19 mouse cellular contexts compared by ENCODE assay signal in genomic region chr19:19719939-19720338, GRCm38 (mm10).
A peak's percentile ranks its signal among the peaks of the same experiment; 100 is the strongest.
DNase-seq lines count a peak whose midpoint lies in the region; ATAC-seq and TF ChIP-seq lines count a peak whose summit lies in the region.
"Had no signal": no experiment of that assay in that cellular context is flagged by ENCODE, and none has a peak within 500 bp of the region (broad histone marks: within the 10 kb centered on the region; RNA-seq: fewer than 3 reads in every experiment).

No protein-coding gene starts in this region.

- H3K9me3 ChIP-seq in forebrain, postnatal 0 days (ENCODE audit: low read length): no peaks in the 10 kb centered on the region
- no peaks in the 10 kb centered on the region for H3K9me3 ChIP-seq in forebrain, embryonic 13.5 days (replicated peaks)
- H3K9me3 ChIP-seq in hindbrain, embryonic 14.5 days (ENCODE audit: control insufficient read depth, low read length): no peaks in the 10 kb centered on the region
- H3K9me3 ChIP-seq: G1E; limb, embryonic 10.5 days; liver, embryonic 15.5 days; stomach, embryonic 15.5 days had no signal

- no peak overlapping the region for H3K4me2 ChIP-seq in forebrain, postnatal 0 days (ENCODE audit: low read depth)
- no peak overlapping the region for H3K4me2 ChIP-seq in forebrain, embryonic 13.5 days
- no peak overlapping the region for H3K4me2 ChIP-seq in hindbrain, embryonic 14.5 days (replicated peaks)
- H3K4me2 ChIP-seq: liver, embryonic 15.5 days; stomach, embryonic 15.5 days had no signal

- no peak overlapping the region for H3K4me3 ChIP-seq in forebrain, postnatal 0 days (ENCODE audit: low read depth, low read length)
- H3K4me3 ChIP-seq in forebrain, embryonic 13.5 days: no peak overlapping the region
- no peak overlapping the region for H3K4me3 ChIP-seq in hindbrain, embryonic 14.5 days (replicated peaks; ENCODE audit: low read length)
- H3K4me3 ChIP-seq: limb, embryonic 10.5 days; liver, embryonic 15.5 days; stomach, embryonic 15.5 days had no signal

- H3K36me3 ChIP-seq in forebrain, postnatal 0 days (ENCODE audit: insufficient read depth): no peaks in the 10 kb centered on the region
- no peaks in the 10 kb centered on the region for H3K36me3 ChIP-seq in forebrain, embryonic 13.5 days (ENCODE audit: poor library complexity, severe bottlenecking)
- H3K36me3 ChIP-seq in hindbrain, embryonic 14.5 days (replicated peaks; ENCODE audit: control insufficient read depth, insufficient read depth): no peaks in the 10 kb centered on the region
- H3K36me3 ChIP-seq: G1E; limb, embryonic 10.5 days; liver, embryonic 15.5 days; stomach, embryonic 15.5 days had no signal

- peak; percentile 48 for ATAC-seq in forebrain, postnatal 0 days
- ATAC-seq in forebrain, embryonic 13.5 days: no peak
- peak; percentile 62; the same call in 1 of the 2 replicates for ATAC-seq in hindbrain, embryonic 14.5 days (ENCODE audit: low FRiP score)
- ATAC-seq in frontal cortex, adult (ENCODE audit: low TSS enrichment): no peak

- TF ChIP-seq CTCF in forebrain, postnatal 0 days (IDR thresholded peaks at IDR 0.05; ENCODE audit: low read depth): no peak

- no peaks in the 10 kb centered on the region for H3K27me3 ChIP-seq in forebrain, postnatal 0 days (ENCODE audit: insufficient read depth, low read length)
- no peaks in the 10 kb centered on the region for H3K27me3 ChIP-seq in forebrain, embryonic 13.5 days
- no peaks in the 10 kb centered on the region for H3K27me3 ChIP-seq in hindbrain, embryonic 14.5 days (ENCODE audit: control insufficient read depth, insufficient read depth, low read length)
- H3K27me3 ChIP-seq: liver, embryonic 15.5 days; stomach, embryonic 15.5 days had no signal

- H3K27ac ChIP-seq in forebrain, postnatal 0 days (ENCODE audit: low read depth, low read length): no peak overlapping the region
- H3K27ac ChIP-seq in forebrain, embryonic 13.5 days: no peak overlapping the region
- no peak overlapping the region for H3K27ac ChIP-seq in hindbrain, embryonic 14.5 days
- H3K27ac ChIP-seq: limb, embryonic 10.5 days; liver, embryonic 15.5 days; stomach, embryonic 15.5 days had no signal

- H3K9ac ChIP-seq in forebrain, postnatal 0 days: no peak overlapping the region
- H3K9ac ChIP-seq in forebrain, embryonic 13.5 days: no peak overlapping the region
- no peak overlapping the region for H3K9ac ChIP-seq in hindbrain, embryonic 14.5 days
- H3K9ac ChIP-seq: liver, embryonic 15.5 days; stomach, embryonic 15.5 days had no signal

- 44% methylated on average over 4 of the region's 4 CpGs for WGBS in forebrain, postnatal 0 days
- 54% methylated on average over 4 of the region's 4 CpGs for WGBS in forebrain, embryonic 13.5 days
- 30% methylated on average over 4 of the region's 4 CpGs for WGBS in hindbrain, embryonic 14.5 days

- no peaks in the 10 kb centered on the region for H3K4me1 ChIP-seq in forebrain, postnatal 0 days (ENCODE audit: insufficient read depth)
- H3K4me1 ChIP-seq in forebrain, embryonic 13.5 days: no peaks in the 10 kb centered on the region
- 0 out of 2 replicates have a peak, but pooled peaks cover 2% of the 10 kb centered on the region for H3K4me1 ChIP-seq in hindbrain, embryonic 14.5 days (replicated peaks; ENCODE audit: control insufficient read depth, insufficient read depth, low read length)
- H3K4me1 ChIP-seq: limb, embryonic 10.5 days; liver, embryonic 15.5 days; stomach, embryonic 15.5 days had no signal

- DNase-seq in forebrain, postnatal 0 days: peak; percentile 41
- DNase-seq in right cerebral cortex, adult 18-20 months: peak; percentile 5
- no peak for DNase-seq in right cerebral cortex, postnatal 14 days
- peak; percentile 43 for DNase-seq in hindbrain, embryonic 14.5 days (ENCODE audit: low spot score)
- peak; percentile 1 to 10 for DNase-seq in layer of hippocampus, postnatal 14 days (ENCODE audit: low spot score in 2 of 2)
- DNase-seq in gastrocnemius, postnatal 25 days: no peak
- DNase-seq: cerebellum, adult 2 months; embryo, embryonic 11 days; heart, postnatal 36 days; kidney, adult 11 months; kidney, postnatal 14 days; lung, postnatal 14 days; thymus, postnatal 14 days had no signal

Comparison
In these comparisons a context has a peak if more than half of its experiments do, and no peak if none do; other contexts are left out.
1. ATAC-seq: peak in forebrain, postnatal 0 days (single experiment) and hindbrain, embryonic 14.5 days (single experiment); none in forebrain, embryonic 13.5 days (single experiment) and frontal cortex, adult (single experiment).
2. DNase-seq: peak in forebrain, postnatal 0 days (single experiment), right cerebral cortex, adult 18-20 months (single experiment), hindbrain, embryonic 14.5 days (single experiment) and layer of hippocampus, postnatal 14 days (2 of 2); none in right cerebral cortex, postnatal 14 days (single experiment) and gastrocnemius, postnatal 25 days (single experiment).